Mouse (Mus musculus): Measurements from ENCODE around the gene Arl15.
A peak's percentile ranks its signal among the peaks of the same experiment; 100 is the strongest.
"Not testable (repeated sequence)": the region's sequence is repeated elsewhere in the genome, so short reads cannot be mapped to it uniquely, and the experiment has no call there.

Gene Arl15

DNA sequence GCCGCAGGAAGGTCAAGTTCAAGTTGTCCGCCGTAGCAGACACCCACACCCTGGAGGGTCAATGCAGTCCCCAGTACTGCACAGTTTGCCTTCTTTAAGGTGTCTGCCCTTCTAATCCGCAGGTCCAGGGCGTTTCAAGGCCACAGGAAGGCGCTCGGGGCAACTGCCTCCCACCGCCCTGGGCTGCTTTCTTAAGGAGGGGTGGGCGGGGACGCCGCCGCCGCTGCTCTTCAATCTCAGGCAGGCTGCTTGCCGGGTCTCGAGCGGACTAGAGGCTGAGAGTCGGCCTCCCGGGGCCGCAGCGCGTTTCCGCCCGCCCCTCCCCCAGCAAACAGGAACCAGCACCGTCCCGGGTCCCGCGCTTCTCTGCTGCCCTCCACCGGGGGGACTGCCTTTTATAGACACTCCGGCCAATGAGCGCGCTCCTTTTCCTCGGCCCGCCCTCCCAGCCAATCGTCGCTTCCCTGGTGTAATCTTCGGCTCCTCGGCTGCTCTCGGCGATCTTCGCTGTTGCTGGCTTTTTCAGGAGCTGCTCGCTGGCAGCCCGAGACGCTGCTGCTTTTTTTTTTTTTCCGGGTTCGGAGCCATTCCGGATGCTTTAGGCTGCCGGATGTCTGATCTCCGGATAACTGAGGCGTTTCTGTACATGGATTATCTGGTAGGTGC lies at the start of gene Arl15:
Arl15 (plus strand) TSS at position 467 of the 666 bp plus-strand sequence.
- DNase-seq, result peak; percentile 98

DNA sequence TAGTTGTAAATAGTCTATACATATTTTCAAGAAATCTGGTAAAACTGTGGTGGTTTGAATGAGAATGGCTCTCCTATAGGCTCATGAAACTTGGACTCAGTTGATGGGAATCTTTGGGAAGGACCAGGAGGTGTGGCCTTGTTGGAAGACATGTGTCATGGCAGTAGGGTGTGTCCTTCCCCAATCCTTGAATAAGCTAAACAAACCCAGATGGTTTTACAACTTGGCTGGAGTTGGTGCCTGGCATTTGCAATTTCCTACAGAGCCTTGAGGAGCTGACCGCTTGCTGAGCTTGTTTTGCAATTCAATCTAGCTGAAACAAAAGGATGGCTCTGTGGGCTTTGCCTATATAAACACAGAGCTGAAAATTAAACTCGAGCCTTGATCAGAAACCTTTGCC lies 49.0 kb upstream of the Arl15 start:
- no peak for DNase-seq

- DNase-seq, result no peak
Measured at GRCm38 (mm10) chr13:113750766-113751165, 43.5 kb upstream of the Arl15 start.

GRCm38 (mm10) chr13:113754731-113755689 lies 39.3 kb upstream of the Arl15 start:
- DNase-seq, result no peak

DNA sequence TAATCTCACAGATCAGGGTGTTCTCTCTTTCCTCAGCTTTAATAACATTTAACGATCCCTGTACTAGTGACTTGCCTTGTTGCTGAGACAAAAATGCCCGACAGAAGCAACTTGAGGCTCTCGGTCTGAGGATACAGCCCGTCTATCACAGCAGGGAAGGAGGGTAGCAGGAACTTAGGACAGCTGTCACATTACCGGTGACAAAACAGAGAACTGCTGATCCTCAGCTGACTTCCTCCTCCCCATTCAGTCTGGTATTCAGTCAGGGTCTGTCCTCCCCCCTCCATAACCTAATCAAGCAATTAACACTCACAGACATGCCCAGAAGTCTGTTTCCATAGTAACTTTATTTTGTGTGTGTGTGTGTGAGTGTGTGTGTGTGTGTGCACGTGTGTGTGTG lies 38.5 kb upstream of the Arl15 start:
- DNase-seq, result no peak

DNA sequence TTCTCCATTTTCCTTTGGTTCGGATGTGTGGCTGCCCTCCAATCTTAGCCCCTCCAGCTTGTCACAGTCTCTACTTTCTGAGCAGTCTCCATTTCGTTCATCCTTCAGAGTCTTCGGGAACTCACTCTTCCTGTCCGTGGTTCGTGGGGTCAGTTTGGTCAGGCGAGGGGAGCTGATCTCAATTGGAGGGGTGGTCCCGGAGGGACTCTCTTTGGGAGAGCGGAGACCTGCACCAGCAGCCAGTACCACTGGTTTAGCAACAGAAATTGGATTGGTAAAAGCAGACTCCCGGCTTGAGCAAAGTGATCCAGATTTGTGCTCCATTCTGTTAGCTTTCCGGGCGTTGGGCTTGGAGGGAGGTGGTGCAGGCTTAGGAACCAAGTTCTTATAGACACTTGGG lies 32.6 kb upstream of the Arl15 start:
- no peak for DNase-seq

DNA sequence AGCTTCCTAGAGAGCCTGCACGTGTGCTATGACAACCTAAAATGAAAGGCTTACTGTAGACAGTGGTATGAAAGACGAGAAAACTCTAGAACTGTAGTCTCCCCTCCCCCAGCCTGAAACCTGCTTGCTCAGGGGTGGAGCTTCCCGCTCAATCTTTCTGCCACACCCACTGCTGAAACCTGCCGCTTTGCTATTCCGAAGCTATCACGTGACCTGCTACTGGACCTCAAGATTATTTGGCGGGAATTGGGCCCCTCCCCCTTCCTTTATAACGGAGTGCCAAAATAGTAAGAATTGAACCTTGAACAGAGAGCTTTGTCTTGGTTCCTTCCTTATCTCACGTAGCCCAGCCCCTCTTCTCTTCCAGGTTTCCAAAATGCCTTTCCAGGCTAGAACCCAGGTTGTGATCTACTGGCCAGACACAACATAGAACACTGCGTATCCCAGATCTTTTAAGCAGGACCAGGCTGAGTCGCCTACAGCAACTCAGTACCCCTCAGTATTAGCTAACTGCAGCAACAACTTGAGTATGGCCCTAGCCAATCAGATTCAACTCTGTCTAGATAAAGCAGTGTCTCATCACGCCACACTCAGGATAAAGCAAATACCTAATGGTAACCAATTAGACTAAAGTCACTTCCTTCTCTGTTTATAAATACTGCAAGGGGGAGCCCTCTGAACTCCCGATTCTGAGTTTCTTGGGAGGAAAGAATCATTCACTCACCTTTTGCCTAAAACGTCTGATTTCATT lies 31.4 kb upstream of the Arl15 start:
- DNase-seq, result no peak

- DNase-seq, result no peak
Measured at GRCm38 (mm10) chr13:113765411-113765810, 28.9 kb upstream of the Arl15 start.

DNA sequence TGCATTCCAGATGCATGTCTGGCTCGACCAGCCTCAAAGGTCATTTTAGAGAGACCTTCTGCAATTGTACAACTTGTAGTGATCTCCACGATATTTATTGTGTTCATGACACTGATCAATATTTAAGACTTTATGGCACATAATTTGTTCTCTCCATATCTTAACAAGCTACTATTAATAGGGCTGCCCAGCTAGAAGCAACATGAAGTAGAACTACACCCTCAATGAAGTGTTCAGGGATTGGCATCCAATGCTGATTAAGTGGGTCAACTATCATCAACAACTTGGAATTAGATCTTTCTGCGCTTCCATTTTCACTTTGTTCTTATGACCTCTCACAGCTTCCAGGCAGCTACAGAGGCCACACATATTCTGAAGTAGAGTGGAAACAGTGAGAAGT lies 24.5 kb upstream of the Arl15 start:
- no peak for DNase-seq

GRCm38 (mm10) chr13:113770340-113770739 lies 24.0 kb upstream of the Arl15 start:
- no peak for DNase-seq

GRCm38 (mm10) chr13:113771340-113771739 lies 23.0 kb upstream of the Arl15 start:
- DNase-seq, result no peak

GRCm38 (mm10) chr13:113774799-113775198 lies 19.5 kb upstream of the Arl15 start:
- no peak for DNase-seq

DNA sequence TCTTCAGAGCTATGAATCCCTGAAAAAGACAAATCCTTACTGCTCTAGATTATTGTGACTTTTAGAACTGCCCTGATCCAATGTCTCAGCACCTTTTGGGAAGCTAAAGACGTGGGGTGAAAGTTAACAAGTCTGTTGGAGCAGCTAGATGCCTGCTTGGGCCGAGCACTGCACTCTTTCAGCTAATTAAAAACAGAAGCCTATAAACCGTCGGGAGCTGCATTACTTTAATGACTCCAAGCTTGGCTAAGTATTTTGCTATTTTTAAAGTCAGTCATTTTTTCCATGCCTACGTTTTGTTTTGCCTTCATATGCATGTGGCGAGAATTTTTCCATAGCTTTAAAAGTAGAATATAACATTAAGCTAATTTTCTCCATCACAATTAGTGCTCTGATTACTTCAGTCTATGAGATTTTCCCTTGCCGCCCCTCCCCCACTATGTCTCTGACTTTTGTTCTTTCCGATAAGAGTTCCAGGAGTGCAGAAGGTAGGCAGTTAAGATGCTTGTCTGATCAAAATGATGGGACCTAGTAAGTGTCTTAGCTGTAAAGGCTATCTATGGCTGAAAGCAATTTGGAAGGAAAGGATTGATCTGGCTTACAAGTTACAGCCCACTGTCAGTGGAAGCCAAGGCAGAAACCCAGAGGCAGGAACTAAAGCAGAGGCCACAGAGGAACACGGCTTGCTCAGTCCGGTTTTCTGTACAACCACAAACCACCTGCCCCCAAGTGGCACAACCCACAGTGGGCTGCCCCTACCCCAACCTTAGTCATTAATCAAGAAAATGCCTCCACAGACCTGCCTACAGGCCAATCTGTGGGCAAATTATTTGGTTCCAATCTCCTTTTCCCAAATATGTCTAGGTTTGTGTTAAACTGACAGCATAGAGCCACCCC lies 18.8 kb upstream of the Arl15 start:
- DNase-seq, result no peak

GRCm38 (mm10) chr13:113785803-113786202 lies 8.5 kb upstream of the Arl15 start:
- DNase-seq, result no peak

GRCm38 (mm10) chr13:113787136-113787535 lies 7.2 kb upstream of the Arl15 start:
- no peak for DNase-seq

- DNase-seq, result not testable (repeated sequence)
Measured at GRCm38 (mm10) chr13:113790016-113790415, 4.3 kb upstream of the Arl15 start.

- DNase-seq, result no peak
Measured at GRCm38 (mm10) chr13:113793637-113794036, 668 bp upstream of the Arl15 start.

DNA sequence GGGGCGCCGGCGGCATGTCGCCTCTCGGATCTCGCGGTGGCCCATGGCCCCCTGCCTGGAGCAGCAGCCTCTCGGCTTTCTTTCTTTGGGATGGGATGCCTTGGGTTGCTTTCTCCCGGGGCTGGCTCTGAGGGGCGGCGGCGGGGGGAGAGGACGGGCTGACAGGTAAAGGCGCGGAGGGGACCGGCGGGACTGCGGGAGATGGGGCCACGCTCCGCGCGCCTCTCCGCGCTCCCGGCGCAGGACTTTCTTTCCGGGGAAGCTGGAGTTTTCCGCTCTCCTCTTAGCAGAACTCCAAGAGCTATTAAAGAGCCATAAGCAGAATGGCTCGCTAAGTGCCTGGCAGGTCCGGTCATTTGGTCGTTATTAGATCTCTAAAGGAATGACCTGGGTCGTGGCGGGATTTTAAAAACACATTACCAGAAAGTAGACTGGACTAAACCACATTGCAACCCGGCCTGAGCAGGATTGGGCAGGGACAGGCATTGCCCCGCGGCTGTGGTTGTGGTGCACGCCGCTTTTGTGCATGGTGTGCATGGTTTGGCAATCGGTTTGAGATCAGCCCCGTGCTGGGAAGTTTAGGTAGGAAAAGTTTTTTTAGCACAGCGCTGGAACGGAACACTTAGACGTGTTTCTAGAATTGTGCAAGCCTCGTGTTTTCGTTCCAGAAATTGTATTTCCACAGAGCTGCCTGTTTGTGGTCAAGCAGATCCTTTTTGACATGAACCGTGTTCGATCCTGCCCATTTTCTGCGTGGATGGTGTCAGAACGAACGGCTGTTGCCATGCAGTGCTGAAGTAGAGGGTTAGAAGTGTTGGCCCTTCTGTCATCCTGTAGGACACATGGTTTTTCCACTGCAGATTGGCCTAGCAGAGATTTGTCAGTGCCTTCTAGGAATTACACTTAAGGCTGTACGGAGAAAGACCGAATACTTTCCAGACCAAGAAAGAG lies 675 bp downstream of the Arl15 start:
- peak in 1 of 2 experiments; percentile 25 for DNase-seq

DNA sequence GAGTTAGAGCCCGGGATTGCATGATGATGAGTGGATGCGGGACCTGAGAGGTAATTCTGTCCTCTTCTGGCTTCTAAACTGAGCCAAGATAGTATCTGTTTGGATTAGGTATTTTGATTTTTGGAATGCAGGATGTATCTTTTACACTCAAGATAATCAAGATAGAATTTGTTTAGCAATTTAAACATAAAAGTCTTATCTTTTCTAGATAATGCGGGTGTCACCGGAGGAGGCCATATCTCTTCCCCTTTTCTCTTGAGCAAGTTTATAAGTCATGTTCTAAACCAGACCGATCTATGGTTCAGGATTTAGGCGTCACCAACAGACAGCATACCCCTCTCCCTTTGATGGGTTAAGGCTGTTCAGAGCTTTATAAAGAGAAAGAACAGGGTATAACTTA lies 3.1 kb downstream of the Arl15 start:
- DNase-seq, result no peak

GRCm38 (mm10) chr13:113799361-113799760 lies 5.1 kb downstream of the Arl15 start:
- DNase-seq, result no peak

GRCm38 (mm10) chr13:113800246-113800645 lies 5.9 kb downstream of the Arl15 start:
- DNase-seq, result no peak
